Mouse (Mus musculus) bone marrow macrophage, adult 2 months (primary cell): Measurements from ENCODE around the gene Zfp451.

Source experiments
- CTCF ChIP-seq: IDR thresholded peaks from 2 replicates; pipeline ENCODE4 v1.5.1; 2012; ENCODE audit warnings: low read depth, mild to moderate bottlenecking, low read length, moderate library complexity
- POLR2A ChIP-seq: IDR thresholded peaks from 2 replicates; pipeline ENCODE4 v1.6.1; 2012; ENCODE audit warnings: mild to moderate bottlenecking, low read depth, low read length, borderline replicate concordance

DNA sequence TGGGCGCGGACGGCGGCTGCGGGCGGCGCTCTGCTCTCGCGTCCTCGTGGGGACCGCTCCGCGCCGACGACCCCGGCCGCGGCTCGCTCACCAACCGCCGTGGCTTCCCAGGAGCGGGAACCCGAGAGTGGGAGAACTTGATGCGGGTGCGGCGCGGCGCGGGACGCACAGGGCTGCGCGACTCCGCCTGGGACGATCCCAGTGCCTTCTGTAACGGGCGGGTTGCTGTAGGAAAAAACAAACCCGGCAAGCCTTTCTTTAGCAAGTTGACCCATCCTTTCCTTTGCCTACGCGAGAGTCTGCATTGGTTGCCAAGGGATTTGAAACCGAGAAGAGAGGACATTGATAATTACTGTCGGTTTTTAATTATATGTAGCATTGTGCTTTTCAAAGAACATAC lies 94.2 kb downstream of the Zfp451 start:
- TF ChIP-seq CTCF (no peak), POLR2A (no peak)
